Mouse (Mus musculus): ENCODE measurements around the gene Dleu7. TPM values are rescaled to one million over a fixed set of nuclear protein-coding genes. Genes with fewer than 3 reads are reported as not detected.

Gene Dleu7
- polyA plus RNA-seq, 1 experiment from 2014 or later = 5.4 TPM

DNA sequence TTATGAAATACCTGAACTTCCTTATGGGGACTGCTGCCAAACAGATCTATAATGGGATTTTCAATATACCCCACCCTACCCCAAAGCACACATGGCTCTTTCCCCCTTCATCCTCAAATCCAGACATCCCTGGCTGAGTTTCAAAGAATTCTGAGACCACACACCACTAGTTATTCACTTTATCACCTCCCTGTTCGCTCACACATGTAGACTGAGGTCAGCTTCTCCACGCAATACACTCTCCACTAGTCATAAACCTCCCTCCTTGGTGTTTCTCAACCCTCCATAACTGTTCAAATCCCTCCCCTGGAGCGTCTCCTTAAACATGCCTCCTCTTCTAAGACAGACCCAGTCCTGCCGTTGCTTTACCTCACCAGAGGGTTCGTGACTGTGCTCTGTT is 30.6 kb upstream of the Dleu7 start:
- no peak for ATAC-seq
- Histone ChIP-seq H3K36me3 (no peaks in the 10 kb centered on the region), H3K9me3 (no peaks in the 10 kb centered on the region), H3K27ac (no peak overlapping the region), H3K27me3 (no peaks in the 10 kb centered on the region), H3K9ac (replicated peaks) (no peak overlapping the region), H3K4me1 (replicated peaks) (peaks cover 14% of the 10 kb centered on the region), H3K4me3 (replicated peaks) (no peak overlapping the region), H3K4me2 (replicated peaks) (no peak overlapping the region)
- 93% methylated on average over 5 of the region's 5 CpGs for WGBS

GRCm38 (mm10) chr14:62322581-62323344 is 29.9 kb upstream of the Dleu7 start:
- ATAC-seq = no peak
- Histone ChIP-seq H3K36me3 (no peaks in the 10 kb centered on the region), H3K4me3 (replicated peaks) (no peak overlapping the region), H3K27ac (no peak overlapping the region), H3K4me1 (replicated peaks) (peaks cover 14% of the 10 kb centered on the region), H3K9ac (replicated peaks) (no peak overlapping the region), H3K27me3 (no peaks in the 10 kb centered on the region), H3K4me2 (replicated peaks) (no peak overlapping the region), H3K9me3 (no peaks in the 10 kb centered on the region)
- WGBS = 29% methylated on average over 6 of the region's 6 CpGs

- Histone ChIP-seq H3K27me3 (no peaks in the 10 kb centered on the region), H3K9me3 (no peaks in the 10 kb centered on the region), H3K4me2 (replicated peaks) (no peak overlapping the region), H3K27ac (no peak overlapping the region), H3K9ac (replicated peaks) (no peak overlapping the region), H3K4me3 (replicated peaks) (no peak overlapping the region), H3K36me3 (no peaks in the 10 kb centered on the region), H3K4me1 (replicated peaks) (peaks cover 13% of the 10 kb centered on the region)
- ATAC-seq = no peak
- WGBS = 96% methylated on average over 1 of the region's 1 CpGs
Observed at GRCm38 (mm10) chr14:62311672-62312071, 18.8 kb upstream of the Dleu7 start.

DNA sequence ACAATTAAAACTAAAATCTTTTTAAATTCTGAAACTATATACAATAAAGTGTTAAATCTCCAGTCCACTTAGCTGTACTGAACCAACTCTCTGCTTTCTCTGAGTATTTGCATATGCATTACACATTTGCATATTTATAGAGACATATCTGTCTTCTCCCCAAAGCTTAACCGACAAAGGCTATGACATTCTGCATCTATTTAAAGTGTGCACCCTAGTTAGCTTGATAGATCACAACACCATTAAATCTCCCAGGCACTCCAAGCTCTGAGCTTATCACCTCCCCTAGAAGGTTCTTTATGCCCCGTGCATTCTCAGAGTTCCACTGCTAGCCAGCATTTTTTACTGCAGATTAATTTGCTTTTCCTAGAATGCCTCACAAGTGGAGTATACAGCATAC is 16.2 kb upstream of the Dleu7 start:
- peak; percentile 27; the same call in 1 of the 2 replicates for ATAC-seq
- H3K4me3 ChIP-seq (replicated peaks) = no peak overlapping the region
- H3K9ac ChIP-seq (replicated peaks) = no peak overlapping the region
- H3K36me3 ChIP-seq = no peaks in the 10 kb centered on the region
- no peaks in the 10 kb centered on the region for H3K9me3 ChIP-seq
- H3K4me2 ChIP-seq (replicated peaks) = no peak overlapping the region
- no peak overlapping the region for H3K27ac ChIP-seq
- H3K4me1 ChIP-seq (replicated peaks) = peaks cover 13% of the 10 kb centered on the region
- WGBS = 28% methylated on average over 2 of the region's 2 CpGs
- no peaks in the 10 kb centered on the region for H3K27me3 ChIP-seq

DNA sequence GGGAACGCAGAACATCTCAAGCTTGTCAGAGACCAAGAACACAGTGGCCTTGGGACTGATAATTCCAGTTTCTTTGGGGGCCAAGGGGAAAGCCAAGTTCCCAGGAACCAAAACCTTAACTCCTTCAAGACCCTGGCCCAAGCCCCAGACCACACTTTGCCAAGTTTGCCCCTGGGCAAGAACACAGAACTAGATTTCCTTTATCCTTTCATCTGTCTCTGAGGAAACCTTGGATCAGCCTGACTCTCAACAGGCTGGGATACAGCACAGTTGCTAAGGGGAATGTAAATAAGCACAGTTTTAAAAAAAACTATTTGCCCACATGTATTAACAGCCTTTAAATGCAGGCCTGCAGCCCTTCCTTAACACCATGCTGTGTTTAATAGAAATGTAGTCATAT is 14.7 kb upstream of the Dleu7 start:
- Histone ChIP-seq H3K4me3 (replicated peaks) (no peak overlapping the region), H3K27ac (no peak overlapping the region), H3K9me3 (no peaks in the 10 kb centered on the region), H3K9ac (replicated peaks) (no peak overlapping the region), H3K27me3 (no peaks in the 10 kb centered on the region), H3K36me3 (no peaks in the 10 kb centered on the region), H3K4me2 (replicated peaks) (no peak overlapping the region), H3K4me1 (replicated peaks) (peaks cover 13% of the 10 kb centered on the region)
- ATAC-seq = no peak
- 94% methylated on average over 1 of the region's 1 CpGs for WGBS

- no peaks in the 10 kb centered on the region for H3K36me3 ChIP-seq
- H3K4me3 ChIP-seq (replicated peaks) = no peak overlapping the region
Observed at GRCm38 (mm10) chr14:62300031-62300430, 7.2 kb upstream of the Dleu7 start.

DNA sequence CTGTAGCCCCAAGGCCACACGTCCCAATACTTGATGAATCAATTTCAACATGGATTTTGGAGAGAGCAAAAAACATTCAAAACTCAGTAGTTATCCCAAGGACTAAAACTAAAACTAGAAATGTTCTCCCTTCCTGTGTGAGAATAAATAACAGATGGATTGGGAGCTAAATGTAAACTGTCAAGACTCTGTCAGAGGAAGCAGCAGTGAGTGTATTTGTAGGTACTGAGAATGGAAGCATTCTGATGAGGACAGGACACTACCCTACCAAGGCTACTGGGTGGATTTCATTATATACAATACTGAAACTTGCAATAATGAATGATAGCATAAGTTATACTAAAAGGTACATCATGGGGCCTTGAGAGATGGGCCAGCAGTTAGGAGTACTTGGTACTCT is 6.0 kb upstream of the Dleu7 start:
- Histone ChIP-seq H3K4me1 (replicated peaks) (no peaks in the 10 kb centered on the region), H3K4me2 (replicated peaks) (no peak overlapping the region), H3K27me3 (no peaks in the 10 kb centered on the region; the same call in 1 of the 2 replicates), H3K4me3 (replicated peaks) (no peak overlapping the region), H3K9me3 (no peaks in the 10 kb centered on the region), H3K36me3 (no peaks in the 10 kb centered on the region), H3K9ac (replicated peaks) (no peak overlapping the region), H3K27ac (no peak overlapping the region)
- 91% methylated on average over 1 of the region's 1 CpGs for WGBS
- ATAC-seq = no peak

More at GRCm38 (mm10) chr14:62300031-62300430, 7.2 kb upstream of the Dleu7 start:
- 73% methylated on average over 3 of the region's 3 CpGs for WGBS
- ATAC-seq = no peak
- Histone ChIP-seq H3K4me2 (replicated peaks) (no peak overlapping the region), H3K27ac (no peak overlapping the region), H3K27me3 (no peaks in the 10 kb centered on the region), H3K9ac (replicated peaks) (no peak overlapping the region), H3K4me1 (replicated peaks) (no peaks in the 10 kb centered on the region), H3K9me3 (no peaks in the 10 kb centered on the region)

- 43% methylated on average over 7 of the region's 7 CpGs for WGBS
- H3K9me3 ChIP-seq = no peaks in the 10 kb centered on the region
- H3K27me3 ChIP-seq = no peaks in the 10 kb centered on the region; the same call in 1 of the 2 replicates
- peak; percentile 57 for ATAC-seq
- peaks cover 14% of the 10 kb centered on the region for H3K4me1 ChIP-seq (replicated peaks)
- peak overlapping the region; percentile 59 for H3K4me3 ChIP-seq (replicated peaks)
- no peak overlapping the region for H3K27ac ChIP-seq
- H3K36me3 ChIP-seq = no peaks in the 10 kb centered on the region
- peak overlapping the region; percentile 78 for H3K9ac ChIP-seq (replicated peaks)
- H3K4me2 ChIP-seq (replicated peaks) = peak overlapping the region; percentile 99
Observed at GRCm38 (mm10) chr14:62292166-62292487, 720 bp downstream of the Dleu7 start.

DNA sequence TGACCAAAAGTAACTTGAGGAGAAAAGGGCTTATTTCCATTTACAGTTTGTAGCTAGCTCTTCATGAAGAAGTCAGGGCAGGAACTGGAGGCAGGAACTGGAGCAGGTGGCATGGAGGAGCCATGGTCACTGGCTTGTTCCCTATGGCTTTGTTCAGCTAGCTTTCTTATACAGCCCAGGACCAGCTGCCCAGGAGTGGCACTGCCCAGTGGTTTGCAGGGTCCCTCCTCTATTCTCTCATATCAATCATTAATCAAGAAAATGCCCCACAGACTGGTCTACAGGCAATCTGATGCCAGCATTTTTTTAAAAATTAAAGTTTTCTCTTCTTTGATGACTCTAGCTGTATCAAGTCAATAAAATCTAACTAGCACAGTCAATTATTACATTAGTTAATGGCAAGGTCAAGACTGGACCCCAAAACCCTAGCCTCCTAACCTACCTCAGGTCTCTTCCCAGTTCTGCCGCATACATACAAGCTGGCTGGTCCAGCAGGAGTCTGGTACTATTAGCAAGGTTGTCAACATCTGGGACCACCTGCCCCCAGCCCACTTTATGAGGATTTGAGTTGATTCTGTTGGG is 1.4 kb downstream of the Dleu7 start:
- Histone ChIP-seq H3K4me3 (replicated peaks) (no peak overlapping the region), H3K9ac (replicated peaks) (no peak overlapping the region), H3K4me2 (replicated peaks) (0 out of 2 replicates have a peak overlapping the region, but pooled peaks have one; percentile 99), H3K9me3 (no peaks in the 10 kb centered on the region), H3K27me3 (no peaks in the 10 kb centered on the region; the same call in 1 of the 2 replicates), H3K36me3 (no peaks in the 10 kb centered on the region), H3K27ac (no peak overlapping the region), H3K4me1 (replicated peaks) (peaks cover 14% of the 10 kb centered on the region)
- 96% methylated on average over 1 of the region's 1 CpGs for WGBS
- ATAC-seq = no peak

DNA sequence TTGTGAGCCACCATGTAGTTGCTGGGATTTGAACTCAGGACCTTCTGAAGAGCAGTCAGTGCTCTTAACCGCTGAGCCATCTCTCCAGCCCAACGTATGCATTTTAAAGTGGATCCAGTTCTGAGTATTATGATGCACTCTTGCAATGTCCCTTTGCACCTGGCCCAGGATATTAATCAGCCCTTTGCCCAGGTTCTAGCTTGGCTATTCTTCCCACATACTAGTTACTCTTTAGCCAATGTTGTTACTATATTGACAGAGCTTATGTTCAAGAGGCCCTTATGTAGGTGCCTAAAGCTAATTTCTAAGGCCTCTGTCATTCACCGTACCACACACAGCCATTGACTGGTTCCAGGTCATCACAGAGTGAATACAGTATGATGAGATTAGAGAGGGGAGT is 4.1 kb downstream of the Dleu7 start:
- H3K4me3 ChIP-seq (replicated peaks) = no peak overlapping the region
- no peaks in the 10 kb centered on the region for H3K36me3 ChIP-seq
- no peak overlapping the region for H3K27ac ChIP-seq
- H3K9me3 ChIP-seq = no peaks in the 10 kb centered on the region
- no peak overlapping the region for H3K4me2 ChIP-seq (replicated peaks)
- no peak for ATAC-seq
- no peak overlapping the region for H3K9ac ChIP-seq (replicated peaks)
- 94% methylated on average over 3 of the region's 3 CpGs for WGBS
- H3K27me3 ChIP-seq = no peaks in the 10 kb centered on the region
- peaks cover 14% of the 10 kb centered on the region for H3K4me1 ChIP-seq (replicated peaks)

GRCm38 (mm10) chr14:62282974-62283373 is 9.9 kb downstream of the Dleu7 start:
- Histone ChIP-seq H3K36me3 (no peaks in the 10 kb centered on the region), H3K27ac (no peak overlapping the region), H3K27me3 (no peaks in the 10 kb centered on the region), H3K9ac (replicated peaks) (no peak overlapping the region), H3K9me3 (no peaks in the 10 kb centered on the region), H3K4me2 (replicated peaks) (no peak overlapping the region), H3K4me3 (replicated peaks) (no peak overlapping the region), H3K4me1 (replicated peaks) (no peaks in the 10 kb centered on the region)
- WGBS = 79% methylated on average over 2 of the region's 2 CpGs
- no peak for ATAC-seq

DNA sequence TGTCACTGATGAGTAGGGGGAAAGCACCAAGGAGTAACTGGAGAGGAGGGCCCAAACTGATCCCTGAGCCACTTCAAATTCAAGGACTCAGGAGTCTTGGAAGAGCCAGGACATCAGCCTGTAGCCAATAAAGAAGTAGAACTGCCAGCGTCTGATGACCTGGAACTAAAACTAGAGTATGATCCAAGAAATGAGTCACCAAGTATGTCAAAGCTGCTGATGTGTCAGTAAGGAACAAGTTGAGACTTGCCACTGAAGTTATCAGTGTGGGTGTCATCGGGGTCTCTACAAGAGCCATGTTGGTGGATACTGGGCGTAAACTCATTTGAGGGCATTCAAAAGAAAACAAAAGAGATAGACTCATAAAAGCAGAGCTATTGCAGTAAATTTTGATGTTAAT is 19.2 kb downstream of the Dleu7 start:
- Histone ChIP-seq H3K4me1 (replicated peaks) (no peaks in the 10 kb centered on the region), H3K36me3 (no peaks in the 10 kb centered on the region), H3K27ac (no peak overlapping the region), H3K9ac (replicated peaks) (no peak overlapping the region), H3K4me2 (replicated peaks) (no peak overlapping the region), H3K27me3 (no peaks in the 10 kb centered on the region), H3K4me3 (replicated peaks) (no peak overlapping the region), H3K9me3 (no peaks in the 10 kb centered on the region)
- WGBS = 92% methylated on average over 3 of the region's 3 CpGs
- no peak for ATAC-seq

Measured in midbrain, embryonic 13.5 days (tissue).